ENCODE assay signal across 7 mouse cellular contexts in genomic region chr16:32878972-32879926, GRCm38 (mm10). TPM values are rescaled to one million over a fixed set of nuclear protein-coding genes. Genes with fewer than 3 reads are reported as not detected.
DNase-seq lines count a peak whose midpoint lies in the region; ATAC-seq and TF ChIP-seq lines count a peak whose summit lies in the region.

No protein-coding gene starts in this region.

- H3K4me1 ChIP-seq in lung, embryonic 16.5 days (replicated peaks; ENCODE audit: control insufficient read depth, insufficient read depth, low read length): peaks cover 9% of the 10 kb centered on the region
- H3K4me1 ChIP-seq in lung, adult 2 months (ENCODE audit: control insufficient read depth, insufficient read depth, low read length): peaks cover 6% of the 10 kb centered on the region; the same call in 1 of the 2 replicates
- H3K4me1 ChIP-seq in embryonic facial prominence, embryonic 15.5 days: peaks cover 13% of the 10 kb centered on the region
- peaks cover 6% of the 10 kb centered on the region; the same call in 1 of the 2 replicates for H3K4me1 ChIP-seq in limb, embryonic 14.5 days (ENCODE audit: control insufficient read depth, insufficient read depth, low read length)
- peaks cover 10% of the 10 kb centered on the region for H3K4me1 ChIP-seq in stomach, embryonic 16.5 days (ENCODE audit: control insufficient read depth, insufficient read depth, low read length)

- no peak for DNase-seq in lung, adult 2 months
- DNase-seq in limb, embryonic 14.5 days (ENCODE audit: low spot score): no peak
- DNase-seq in gastrocnemius, postnatal 4 days (ENCODE audit: low spot score in 2 of 2): no peak
- no peak for DNase-seq in gastrocnemius, postnatal 10 days

- TF ChIP-seq CTCF in lung, adult 2 months (IDR thresholded peaks at IDR 0.05; ENCODE audit: insufficient read depth, low read length): no peak

- TF ChIP-seq POLR2A in lung, adult 2 months (IDR thresholded peaks at IDR 0.05; ENCODE audit: borderline replicate concordance, extremely low read depth, low read depth, low read length): no peak
- no peak for TF ChIP-seq POLR2A in limb, embryonic 14.5 days (IDR thresholded peaks at IDR 0.05; ENCODE audit: borderline replicate concordance, extremely low read depth, insufficient read depth, insufficient read length)

- peak overlapping the region; percentile 11; the same call in 1 of the 2 replicates for H3K9ac ChIP-seq in lung, embryonic 16.5 days (ENCODE audit: low read length)
- H3K9ac ChIP-seq in embryonic facial prominence, embryonic 15.5 days: no peak overlapping the region
- H3K9ac ChIP-seq in limb, embryonic 14.5 days (ENCODE audit: low read depth, low read length, severe bottlenecking): no peak overlapping the region
- H3K9ac ChIP-seq in stomach, embryonic 16.5 days (ENCODE audit: low read length): peak overlapping the region; percentile 57

- no peak overlapping the region for H3K27ac ChIP-seq in lung, embryonic 16.5 days (ENCODE audit: low read length)
- no peak overlapping the region for H3K27ac ChIP-seq in embryonic facial prominence, embryonic 15.5 days (replicated peaks)
- H3K27ac ChIP-seq in limb, embryonic 14.5 days (replicated peaks; ENCODE audit: low read depth, low read length): no peak overlapping the region
- H3K27ac ChIP-seq in stomach, embryonic 16.5 days (ENCODE audit: low read length): no peak overlapping the region; the same call in 1 of the 2 replicates

- H3K4me3 ChIP-seq in lung, embryonic 16.5 days (ENCODE audit: low read length): peak overlapping the region; percentile 91
- H3K4me3 ChIP-seq in lung, adult 2 months (replicated peaks; ENCODE audit: extremely low read depth, low read depth, low read length): no peak overlapping the region
- H3K4me3 ChIP-seq in embryonic facial prominence, embryonic 15.5 days (replicated peaks): peak overlapping the region; percentile 78
- H3K4me3 ChIP-seq in limb, embryonic 14.5 days (replicated peaks; ENCODE audit: low read length): peak overlapping the region; percentile 92
- H3K4me3 ChIP-seq in stomach, embryonic 16.5 days (replicated peaks; ENCODE audit: low read length): peak overlapping the region; percentile 95

- H3K4me2 ChIP-seq in lung, embryonic 16.5 days (ENCODE audit: low read depth, low read length): peak overlapping the region; percentile 88
- H3K4me2 ChIP-seq in embryonic facial prominence, embryonic 15.5 days (replicated peaks): peak overlapping the region; percentile 74
- peak overlapping the region; percentile 74 for H3K4me2 ChIP-seq in limb, embryonic 14.5 days (replicated peaks; ENCODE audit: low read depth, low read length, severe bottlenecking)
- peak overlapping the region; percentile 93 for H3K4me2 ChIP-seq in stomach, embryonic 16.5 days (ENCODE audit: low read depth, low read length)

- ATAC-seq in lung, embryonic 16.5 days (ENCODE audit: low read depth): no peak
- ATAC-seq in embryonic facial prominence, embryonic 15.5 days (ENCODE audit: insufficient number of reproducible peaks, low FRiP score, low TSS enrichment, low read depth): no peak
- ATAC-seq in limb, embryonic 14.5 days (ENCODE audit: low FRiP score, low read depth): no peak
- ATAC-seq in stomach, embryonic 16.5 days (ENCODE audit: insufficient read depth, low FRiP score): no peak

- no peaks in the 10 kb centered on the region for H3K9me3 ChIP-seq in lung, embryonic 16.5 days (ENCODE audit: control insufficient read depth, low read length)
- no peaks in the 10 kb centered on the region for H3K9me3 ChIP-seq in embryonic facial prominence, embryonic 15.5 days (replicated peaks)
- H3K9me3 ChIP-seq in limb, embryonic 14.5 days (ENCODE audit: control insufficient read depth, low read length): no peaks in the 10 kb centered on the region
- no peaks in the 10 kb centered on the region for H3K9me3 ChIP-seq in stomach, embryonic 16.5 days (replicated peaks; ENCODE audit: control insufficient read depth, low read length)

- no peaks in the 10 kb centered on the region for H3K27me3 ChIP-seq in lung, embryonic 16.5 days (ENCODE audit: control insufficient read depth, insufficient read depth, low read depth, low read length)
- no peaks in the 10 kb centered on the region for H3K27me3 ChIP-seq in embryonic facial prominence, embryonic 15.5 days
- H3K27me3 ChIP-seq in limb, embryonic 14.5 days (ENCODE audit: control insufficient read depth, insufficient read depth, low read length): no peaks in the 10 kb centered on the region
- H3K27me3 ChIP-seq in stomach, embryonic 16.5 days (ENCODE audit: control insufficient read depth, insufficient read depth, low read length): no peaks in the 10 kb centered on the region

- H3K36me3 ChIP-seq in lung, embryonic 16.5 days (ENCODE audit: control insufficient read depth, insufficient read depth, low read length): no peaks in the 10 kb centered on the region
- H3K36me3 ChIP-seq in embryonic facial prominence, embryonic 15.5 days: no peaks in the 10 kb centered on the region
- peaks cover 3% of the 10 kb centered on the region; the same call in 1 of the 2 replicates for H3K36me3 ChIP-seq in limb, embryonic 14.5 days (ENCODE audit: control insufficient read depth, insufficient read depth, low read length)
- H3K36me3 ChIP-seq in stomach, embryonic 16.5 days (ENCODE audit: control insufficient read depth, insufficient read depth, low read length): no peaks in the 10 kb centered on the region

- 72% methylated on average over 14 of the region's 14 CpGs for WGBS in lung, embryonic 16.5 days
- WGBS in lung, adult 2 months: 77% methylated on average over 14 of the region's 14 CpGs
- 83% methylated on average over 14 of the region's 14 CpGs for WGBS in embryonic facial prominence, embryonic 15.5 days
- WGBS in limb, embryonic 14.5 days: 83% methylated on average over 14 of the region's 14 CpGs
- 79% methylated on average over 14 of the region's 14 CpGs for WGBS in stomach, embryonic 16.5 days

RNA-seq across cellular contexts. Expression of gene Rubcn, which starts 1.7 kb away (rescaled TPM):
- 21.0 and 21.8 TPM in 2 replicates for polyA plus RNA-seq in lung, embryonic 16.5 days (2015; fragmentation: Nextera tagmentation; extraction: Ambion mirVana)
- polyA plus RNA-seq in lung, adult 2 months (2012; rRNA removed): 34.3 and 47.6 TPM in 2 replicates
- polyA plus RNA-seq in embryonic facial prominence, embryonic 15.5 days (2015; fragmentation: Nextera tagmentation; extraction: Ambion mirVana): 22.8 and 23.7 TPM in 2 replicates
- polyA plus RNA-seq in limb, embryonic 14.5 days (2012; rRNA removed): 35.7 and 42.7 TPM in 2 replicates
- 19.6 and 20.3 TPM in 2 replicates for polyA plus RNA-seq in limb, embryonic 14.5 days (2014; fragmentation: Nextera tagmentation; extraction: Ambion mirVana)
- 24.3 and 24.7 TPM in 2 replicates for polyA plus RNA-seq in stomach, embryonic 16.5 days (2015; fragmentation: Nextera tagmentation; extraction: Ambion mirVana)
- total RNA-seq in gastrocnemius, postnatal 4 days (2021): 10 to 100 TPM; 46.6 to 50.3 TPM
- total RNA-seq in gastrocnemius, postnatal 10 days (2021): 10 to 100 TPM; 33.5 to 38.6 TPM

RNA-seq across cellular contexts. Expression of gene Fyttd1, which starts 1.9 kb away (rescaled TPM):
- 96.8 and 100 TPM in 2 replicates for polyA plus RNA-seq in lung, embryonic 16.5 days (2015; fragmentation: Nextera tagmentation; extraction: Ambion mirVana)
- polyA plus RNA-seq in lung, adult 2 months (2012; rRNA removed): 8.4 and 8.9 TPM in 2 replicates
- 90.0 and 99.3 TPM in 2 replicates for polyA plus RNA-seq in embryonic facial prominence, embryonic 15.5 days (2015; fragmentation: Nextera tagmentation; extraction: Ambion mirVana)
- polyA plus RNA-seq in limb, embryonic 14.5 days (2012; rRNA removed): 43.3 and 47.2 TPM in 2 replicates
- polyA plus RNA-seq in limb, embryonic 14.5 days (2014; fragmentation: Nextera tagmentation; extraction: Ambion mirVana): 113 and 128 TPM in 2 replicates
- polyA plus RNA-seq in stomach, embryonic 16.5 days (2015; fragmentation: Nextera tagmentation; extraction: Ambion mirVana): 85.2 and 92.5 TPM in 2 replicates
- total RNA-seq in gastrocnemius, postnatal 4 days (2021): 100 to 1,000 TPM; 148 to 164 TPM
- total RNA-seq in gastrocnemius, postnatal 10 days (2021): 100 to 1,000 TPM; 134 to 138 TPM

RNA-seq across cellular contexts. Expression of gene Lrch3, which starts 34.7 kb away (rescaled TPM):
- 18.4 and 18.9 TPM in 2 replicates for polyA plus RNA-seq in lung, embryonic 16.5 days (2015; fragmentation: Nextera tagmentation; extraction: Ambion mirVana)
- polyA plus RNA-seq in lung, adult 2 months (2012; rRNA removed): 28.7 and 40.3 TPM in 2 replicates
- 20.5 and 22.2 TPM in 2 replicates for polyA plus RNA-seq in embryonic facial prominence, embryonic 15.5 days (2015; fragmentation: Nextera tagmentation; extraction: Ambion mirVana)
- polyA plus RNA-seq in limb, embryonic 14.5 days (2012; rRNA removed): 56.3 and 68.0 TPM in 2 replicates
- polyA plus RNA-seq in limb, embryonic 14.5 days (2014; fragmentation: Nextera tagmentation; extraction: Ambion mirVana): 24.9 and 30.4 TPM in 2 replicates
- polyA plus RNA-seq in stomach, embryonic 16.5 days (2015; fragmentation: Nextera tagmentation; extraction: Ambion mirVana): 14.8 and 15.5 TPM in 2 replicates
- 10 to 100 TPM; 32.7 to 35.2 TPM for total RNA-seq in gastrocnemius, postnatal 4 days (2021)
- 10 to 100 TPM; 21.3 to 26.4 TPM for total RNA-seq in gastrocnemius, postnatal 10 days (2021)

Comparison
In these comparisons a context has a peak if more than half of its experiments do, and no peak if none do; other contexts are left out.
1. H3K9ac ChIP-seq: peak in lung, embryonic 16.5 days (single experiment) and stomach, embryonic 16.5 days (single experiment); none in embryonic facial prominence, embryonic 15.5 days (single experiment) and limb, embryonic 14.5 days (single experiment).
2. Peak in every context shown above with its lines, with median percentiles within 50 percentile points of each other: H3K4me2 ChIP-seq.